ENCODE assay signal across 8 mouse cellular contexts in the genomic region with DNA sequence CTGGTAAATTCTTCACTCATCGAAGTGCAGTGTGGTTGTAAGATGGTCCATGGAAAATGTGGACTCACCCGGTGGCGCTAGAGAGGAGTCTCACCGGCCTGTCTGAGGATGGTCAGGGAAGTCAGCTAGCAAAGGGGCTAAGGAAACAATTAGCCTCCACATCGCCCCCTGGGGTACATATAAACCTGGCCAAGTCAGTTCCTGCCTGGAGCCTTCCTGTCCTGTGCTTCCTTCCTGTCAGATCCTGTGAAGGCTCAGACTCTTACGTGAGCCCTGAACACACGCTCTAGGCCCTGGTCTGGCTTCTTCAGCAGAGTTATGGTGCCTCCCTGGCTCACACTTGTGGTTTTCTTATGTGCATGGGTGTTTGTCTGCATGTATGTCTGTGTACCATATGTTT. TPM values are rescaled to one million over a fixed set of nuclear protein-coding genes. Genes with fewer than 3 reads are reported as not detected.
A peak's percentile ranks its signal among the peaks of the same experiment; 100 is the strongest.
DNase-seq lines count a peak whose midpoint lies in the region.
"Had no signal": no experiment of that assay in that cellular context is flagged by ENCODE, and none has a peak within 500 bp of the region (broad histone marks: within the 10 kb centered on the region; RNA-seq: fewer than 3 reads in every experiment).

No protein-coding gene starts in this region.

- peak; percentile 62 for DNase-seq in testis, postnatal 10 days (ENCODE audit: low spot score)
- no peak for DNase-seq in testis, postnatal 14 days (ENCODE audit: low spot score)
- DNase-seq in embryo, embryonic 9.5 days (ENCODE audit: extremely low spot score): peak; percentile 52
- peak; percentile 69 to 71 for DNase-seq in kidney, postnatal 25 days
- peak; percentile 58 for DNase-seq in retina, embryonic 14.5 days (ENCODE audit: low spot score)
- DNase-seq in urinary bladder, adult 2 months (ENCODE audit: low spot score): no peak
- no peak for DNase-seq in layer of hippocampus, adult 9-10 months (ENCODE audit: low spot score)

RNA-seq across cellular contexts. Expression of a gene that starts 5.3 kb away (rescaled TPM):
- 2.2 and 3.3 TPM in 2 replicates for polyA plus RNA-seq in urinary bladder, adult 2 months (2012; rRNA removed)

RNA-seq across cellular contexts. Expression of a gene that starts 24.3 kb away (rescaled TPM):
- 13.0 and 19.4 TPM in 2 replicates for polyA plus RNA-seq in urinary bladder, adult 2 months (2012; rRNA removed)

RNA-seq across cellular contexts. Expression of a gene that starts 25.4 kb away (rescaled TPM):
- polyA plus RNA-seq in urinary bladder, adult 2 months (2012; rRNA removed): 0.35 and 0.58 TPM in 2 replicates
- polyA plus RNA-seq: erythroblast, embryonic 14.5 days had no signal

RNA-seq across cellular contexts. Expression of a gene that starts 32.5 kb away (rescaled TPM):
- 12.6 and 15.5 TPM in 2 replicates for polyA plus RNA-seq in urinary bladder, adult 2 months (2012; rRNA removed)

RNA-seq across cellular contexts. Expression of a gene that starts 54.8 kb away (rescaled TPM):
- polyA plus RNA-seq in urinary bladder, adult 2 months (2012; rRNA removed): 1,373 and 1,379 TPM in 2 replicates

Comparison
In these comparisons a context has a peak if more than half of its experiments do, and no peak if none do; other contexts are left out.
1. DNase-seq: peak in testis, postnatal 10 days (single experiment), embryo, embryonic 9.5 days (single experiment), kidney, postnatal 25 days (2 of 2) and retina, embryonic 14.5 days (single experiment); none in testis, postnatal 14 days (single experiment), urinary bladder, adult 2 months (single experiment) and layer of hippocampus, adult 9-10 months (single experiment).